Mouse (Mus musculus): ENCODE measurements around the gene Hck. TPM values are rescaled to one million over a fixed set of nuclear protein-coding genes. Genes with fewer than 3 reads are reported as not detected.
A peak's percentile ranks its signal among the peaks of the same experiment; 100 is the strongest.

Hck gene
- total RNA-seq, 2 experiments from 2014 or later = 1.7 to 2.9 TPM

DNA sequence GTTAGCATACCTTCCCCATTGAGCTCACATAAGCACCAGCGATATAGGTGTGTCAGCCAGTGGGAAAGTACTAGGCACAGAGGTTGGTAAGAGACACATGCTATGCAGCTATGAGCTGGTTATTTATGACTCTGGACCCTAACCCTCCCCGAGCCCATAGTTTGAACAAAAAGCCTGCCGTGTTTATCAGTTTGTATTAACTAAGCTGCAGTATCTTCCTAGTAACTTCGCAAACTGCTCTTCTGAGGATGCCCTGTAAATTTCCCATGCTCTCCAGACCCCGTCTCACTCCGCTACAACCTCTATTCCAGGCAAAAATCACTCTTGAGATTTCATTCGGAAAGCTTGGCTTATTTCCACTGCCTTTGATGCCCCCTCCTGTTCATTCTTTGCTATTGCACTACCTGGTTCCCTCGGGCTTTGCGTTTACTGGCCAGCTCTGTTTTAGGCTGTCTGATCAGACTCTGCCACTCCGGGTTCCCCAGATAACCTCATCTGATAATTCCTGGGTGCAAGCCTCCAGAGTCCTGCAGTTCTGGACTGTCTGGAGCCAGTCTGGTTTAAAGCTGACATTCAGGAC is 34.4 kb downstream of the Hck start:
- intact Hi-C loops (cut with DNase I) = loop anchor here (2.0 to 10.0 kb wide), 2 partner anchors 228 to 442 kb away; no protein-coding TSS in a partner anchor

DNA sequence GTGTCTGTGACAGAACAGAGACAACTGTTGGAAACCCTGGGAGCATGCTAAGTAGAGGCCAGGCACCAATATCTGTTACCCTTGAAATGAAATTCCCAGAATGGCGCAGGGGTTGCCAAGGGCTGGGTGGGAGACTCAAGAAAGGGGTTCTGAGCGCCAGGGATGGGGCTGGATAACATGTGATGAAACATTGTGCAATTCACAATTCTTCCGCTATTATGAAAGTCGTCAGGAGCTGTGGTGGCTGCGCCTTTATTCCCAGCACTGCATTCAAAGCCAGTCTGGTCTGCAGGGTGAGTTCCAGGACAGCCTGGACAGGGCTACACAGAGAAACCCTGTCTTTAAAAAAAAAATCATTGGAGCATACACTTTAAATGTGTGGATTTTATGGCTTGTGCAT is 37.1 kb downstream of the Hck start:
- DNase-seq (ENCODE audit: low spot score in 2 of 2) = no peak
- intact Hi-C loops (cut with DNase I) = loop anchor here (2.0 to 10.0 kb wide), 2 partner anchors 65 to 439 kb away; no protein-coding TSS in a partner anchor

More for the DNA sequence above, 34.4 kb downstream of the Hck start:
- DNase-seq (ENCODE audit: low spot score in 2 of 2) = peak; percentile 66 to 75

- DNase-seq (ENCODE audit: low spot score in 2 of 2) = no peak
- intact Hi-C loops (cut with DNase I) = loop anchor here (10.0 kb wide), 1 partner anchor 438 kb away; no protein-coding TSS in a partner anchor
Measured at GRCm38 (mm10) chr2:153147236-153147635, 39.0 kb downstream of the Hck start.

DNA sequence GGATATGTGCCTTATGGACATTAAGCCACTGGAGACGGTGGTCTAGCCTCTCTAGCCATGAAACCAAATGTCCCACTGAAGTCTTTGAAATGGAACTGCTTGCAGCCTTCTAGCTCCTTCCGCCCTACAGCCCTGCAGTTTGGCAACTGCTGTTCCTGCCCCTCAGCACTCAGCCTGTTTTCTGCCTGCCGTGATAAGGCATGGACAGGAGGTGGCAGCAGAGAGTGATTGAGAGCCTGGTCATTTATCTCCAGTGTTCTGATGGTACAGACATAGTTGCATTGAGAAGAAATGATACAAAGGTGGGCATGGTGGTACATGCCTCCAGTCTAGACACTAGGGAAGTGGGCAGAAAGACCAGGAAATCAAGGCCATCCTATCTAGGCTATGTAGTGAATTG is 39.4 kb downstream of the Hck start:
- intact Hi-C loops (cut with DNase I) = loop anchor here (10.0 kb wide), 1 partner anchor 437 kb away; no protein-coding TSS in a partner anchor
- DNase-seq (ENCODE audit: low spot score in 2 of 2) = peak; percentile 69 to 78

GRCm38 (mm10) chr2:153149742-153150141 is 41.5 kb downstream of the Hck start:
- intact Hi-C loops (cut with DNase I) = loop anchor here (10.0 kb wide), 1 partner anchor 435 kb away; no protein-coding TSS in a partner anchor
- DNase-seq (ENCODE audit: low spot score in 2 of 2) = no peak

DNA sequence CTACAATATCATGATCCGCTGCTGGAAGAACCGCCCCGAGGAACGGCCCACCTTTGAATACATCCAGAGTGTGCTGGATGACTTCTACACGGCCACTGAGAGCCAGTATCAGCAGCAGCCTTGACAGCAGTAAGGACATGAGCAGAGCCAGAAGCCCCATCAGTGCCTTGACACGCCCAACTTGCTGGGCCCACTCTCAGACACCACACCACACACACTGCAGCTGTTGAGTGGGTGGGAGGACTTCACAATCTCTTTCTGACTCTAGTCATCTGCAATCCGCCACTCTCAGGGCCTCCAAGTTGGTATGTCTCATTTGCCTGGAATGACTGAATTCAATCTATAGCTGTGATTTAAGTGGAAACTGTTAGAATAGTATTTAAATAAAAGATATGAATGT is 42.8 kb downstream of the Hck start:
- DNase-seq (ENCODE audit: low spot score in 2 of 2) = peak in 1 of 2 experiments; percentile 33
- intact Hi-C loops (cut with DNase I) = no loop called here

DNA sequence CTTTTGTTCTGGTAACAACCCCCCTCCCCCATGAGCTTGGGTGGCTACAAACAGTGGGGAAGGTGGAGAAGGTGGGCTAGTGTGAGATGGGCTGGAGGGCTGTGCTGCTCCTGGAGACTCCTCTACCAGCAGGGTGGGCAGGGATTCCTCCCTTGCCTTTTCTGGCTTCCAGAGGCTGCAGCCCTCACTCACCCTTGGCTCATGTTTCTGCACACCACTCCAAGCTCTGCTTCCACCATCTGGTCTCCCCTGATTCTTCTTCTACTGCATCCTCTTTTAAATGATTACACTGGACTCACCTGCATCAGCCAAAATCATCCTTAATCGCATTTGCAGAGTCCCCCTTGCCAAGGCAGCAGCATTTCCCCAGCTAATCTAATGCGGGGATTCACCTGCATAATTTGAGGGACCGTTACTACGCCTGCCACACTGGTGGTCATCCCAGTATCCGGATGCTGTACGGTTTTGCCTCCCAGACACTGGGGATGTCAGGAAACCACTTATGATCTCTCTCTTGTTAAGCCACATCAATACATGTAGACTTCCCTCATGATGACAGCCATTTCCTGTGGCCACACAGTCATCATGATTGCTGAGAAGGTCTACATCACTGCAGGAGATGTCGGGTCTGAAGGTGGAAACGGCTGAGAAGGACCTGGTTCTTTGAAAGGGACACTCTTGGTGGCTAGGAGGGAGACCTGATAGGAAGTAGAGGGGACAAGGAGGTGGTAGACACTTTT is 43.8 kb downstream of the Hck start:
- DNase-seq (ENCODE audit: low spot score in 2 of 2) = no peak
- intact Hi-C loops (cut with DNase I) = no loop called here

- intact Hi-C loops (cut with DNase I) = no loop called here
- DNase-seq (ENCODE audit: low spot score in 2 of 2) = no peak
Measured at GRCm38 (mm10) chr2:153153033-153153450, 44.8 kb downstream of the Hck start.

- DNase-seq (ENCODE audit: low spot score in 2 of 2) = peak in 1 of 2 experiments; percentile 42
- intact Hi-C loops (cut with DNase I) = no loop called here
Measured at GRCm38 (mm10) chr2:153157270-153157669, 49.0 kb downstream of the Hck start.

DNA sequence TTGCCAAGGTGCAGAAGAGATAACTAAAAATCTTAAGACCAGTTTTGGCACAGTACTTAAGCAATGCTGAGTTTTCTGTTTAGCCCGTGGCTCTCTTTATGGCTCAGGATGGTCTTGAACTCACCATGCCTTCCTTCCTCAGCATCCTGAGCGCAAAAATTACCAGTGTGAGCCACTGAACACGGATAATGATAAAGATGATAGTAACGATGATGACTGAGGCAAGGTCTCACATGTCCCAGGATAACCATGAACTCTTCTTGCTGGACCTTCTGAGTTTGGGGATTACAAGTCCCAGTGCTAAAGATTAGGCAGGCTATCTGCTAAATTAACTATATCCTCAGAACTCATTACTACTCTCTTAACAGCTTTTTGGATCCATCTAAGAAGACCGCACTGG is 51.9 kb downstream of the Hck start:
- DNase-seq (ENCODE audit: low spot score in 2 of 2) = no peak
- intact Hi-C loops (cut with DNase I) = loop anchor here (2.0 kb wide), 1 partner anchor 79 kb away; no protein-coding TSS in a partner anchor

DNA sequence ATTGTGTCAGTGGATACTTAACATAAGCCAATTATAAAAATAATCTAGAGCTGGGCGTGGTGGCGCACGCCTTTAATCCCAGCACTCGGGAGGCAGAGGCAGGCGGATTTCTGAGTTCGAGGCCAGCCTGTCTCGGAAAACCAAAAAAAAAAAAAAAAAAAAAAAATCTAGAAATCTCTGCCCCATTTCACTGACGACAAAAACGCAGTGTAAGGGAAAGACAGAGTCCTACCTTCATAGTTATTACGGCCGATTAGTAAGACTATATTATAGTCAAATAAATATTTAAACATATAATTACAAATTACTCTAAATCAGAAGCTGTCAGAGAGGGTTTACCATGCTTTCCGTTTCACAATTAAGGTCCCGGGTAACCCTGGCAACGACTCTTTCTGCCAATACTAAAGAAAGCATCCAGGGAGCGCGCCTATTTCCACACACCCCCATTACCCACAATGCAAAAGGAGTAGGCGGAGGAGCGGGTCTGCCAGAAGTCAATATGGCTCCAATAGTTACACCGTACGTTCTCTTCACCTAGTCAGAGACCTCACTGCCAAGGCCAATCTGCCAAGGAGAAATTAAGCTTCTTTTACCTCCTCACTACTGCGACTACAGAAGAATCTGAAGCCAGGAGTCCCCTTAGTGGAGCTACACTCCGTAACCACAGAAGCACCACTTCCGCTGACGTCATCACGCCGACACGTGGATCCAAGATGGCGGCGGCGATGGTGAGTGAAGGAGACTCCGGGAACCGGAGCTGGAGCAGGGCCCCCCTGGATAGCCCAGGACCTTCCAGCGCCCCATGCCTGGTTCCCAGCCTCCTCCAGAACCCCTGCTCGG is 52.8 kb downstream of the Hck start, which contains the start of gene Tm9sf4:
TSS of gene Tm9sf4 (plus strand) at position 460 of the 840 bp plus-strand sequence.
- peak; percentile 93 to 94 for DNase-seq (ENCODE audit: low spot score in 2 of 2)
- intact Hi-C loops (cut with DNase I) = loop anchor here (2.0 kb wide), 1 partner anchor 78 kb away; no protein-coding TSS in a partner anchor

DNA sequence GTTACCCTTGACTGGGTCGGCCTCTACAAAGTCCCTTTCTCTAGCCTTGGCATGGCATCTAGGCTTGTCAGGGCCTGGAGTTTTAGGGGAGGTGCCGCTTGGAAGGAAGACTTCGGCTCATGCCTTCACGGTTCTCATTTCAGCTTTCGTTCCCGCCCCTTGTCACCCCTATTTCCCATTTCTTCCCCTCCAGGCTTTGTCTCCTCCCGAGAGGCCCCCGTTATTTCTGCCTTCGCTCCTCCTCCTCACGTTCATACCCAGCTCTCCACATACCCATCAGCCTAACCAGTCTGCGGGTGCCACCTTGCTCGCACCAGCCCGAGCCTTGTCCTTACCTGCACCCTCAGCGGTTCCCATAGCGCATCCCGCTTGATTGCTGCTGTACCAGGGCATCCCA is 53.4 kb downstream of the Hck start:
- DNase-seq (ENCODE audit: low spot score in 2 of 2) = peak; percentile 37 to 43
- intact Hi-C loops (cut with DNase I) = loop anchor here (2.0 kb wide), 1 partner anchor 77 kb away; no protein-coding TSS in a partner anchor

GRCm38 (mm10) chr2:153167136-153167535 is 58.9 kb downstream of the Hck start:
- DNase-seq (ENCODE audit: low spot score in 2 of 2) = no peak
- intact Hi-C loops (cut with DNase I) = no loop called here

GRCm38 (mm10) chr2:153168134-153168820 is 60.0 kb downstream of the Hck start:
- no peak for DNase-seq (ENCODE audit: low spot score in 2 of 2)
- intact Hi-C loops (cut with DNase I) = no loop called here

GRCm38 (mm10) chr2:153170490-153171224 is 62.4 kb downstream of the Hck start:
- intact Hi-C loops (cut with DNase I) = no loop called here
- no peak for DNase-seq (ENCODE audit: low spot score in 2 of 2)

DNA sequence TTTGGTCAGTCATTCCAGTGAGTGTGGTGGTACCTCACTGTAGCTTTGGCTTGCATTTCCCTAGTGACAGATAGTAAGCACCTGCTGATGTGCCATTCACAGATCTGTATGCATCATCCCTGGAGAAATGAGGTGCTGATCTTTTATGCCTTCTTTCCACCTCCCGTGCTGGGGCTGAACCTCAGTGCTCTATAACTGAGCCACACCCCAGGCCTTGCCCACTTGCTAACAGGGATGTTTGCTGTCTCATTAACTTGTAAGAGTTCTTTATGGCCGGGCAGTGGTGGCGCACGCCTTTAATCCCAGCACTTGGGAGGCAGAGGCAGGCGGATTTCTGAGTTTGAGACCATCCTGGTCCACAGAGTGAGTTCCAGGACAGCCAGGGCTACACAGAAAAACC is 63.7 kb downstream of the Hck start:
- intact Hi-C loops (cut with DNase I) = no loop called here
- DNase-seq (ENCODE audit: low spot score in 2 of 2) = no peak

- intact Hi-C loops (cut with DNase I) = no loop called here
- no peak for DNase-seq (ENCODE audit: low spot score in 2 of 2)
Measured at GRCm38 (mm10) chr2:153175995-153176570, 67.8 kb downstream of the Hck start.

- intact Hi-C loops (cut with DNase I) = no loop called here
- DNase-seq (ENCODE audit: low spot score in 2 of 2) = no peak
Measured at GRCm38 (mm10) chr2:153177188-153177587, 68.9 kb downstream of the Hck start.

Measured in left cerebral cortex, postnatal 14 days (tissue).